Mouse (Mus musculus): ENCODE data around the gene Epha2. TPM values are rescaled to one million over a fixed set of nuclear protein-coding genes. Genes with fewer than 3 reads are reported as not detected.
A peak's percentile ranks its signal among the peaks of the same experiment; 100 is the strongest.

Epha2 gene
- total RNA-seq, 1 experiment from 2014 or later: not detected

DNA sequence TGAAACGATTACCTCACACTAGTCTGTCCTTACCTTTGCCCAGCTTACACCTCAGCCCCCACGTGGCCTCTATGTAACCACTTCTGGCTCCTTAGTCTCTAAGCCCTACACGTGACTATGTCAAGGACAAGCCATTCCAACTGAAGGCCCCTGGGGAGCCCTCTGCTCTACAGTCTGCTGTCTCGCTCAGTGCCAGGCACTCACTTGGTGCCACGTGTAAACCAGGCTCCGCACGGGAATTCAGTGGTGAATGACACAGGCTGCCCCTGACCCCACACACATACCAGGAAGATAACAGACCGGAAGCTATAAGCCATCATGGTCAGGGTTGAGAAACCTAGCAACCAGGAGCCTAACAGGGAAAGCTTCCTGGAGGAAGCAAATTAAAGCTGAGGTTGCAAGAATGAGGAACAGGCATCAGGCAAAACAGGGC, 46.3 kb downstream of the Epha2 start:
- no peak for ATAC-seq (replicated peaks; ENCODE audit: insufficient number of reproducible peaks, low FRiP score, low TSS enrichment, poor library complexity, severe bottlenecking)

GRCm38 (mm10) chr4:141348616-141349015, 47.6 kb downstream of the Epha2 start:
- no peak for ATAC-seq (replicated peaks; ENCODE audit: insufficient number of reproducible peaks, low FRiP score, low TSS enrichment, poor library complexity, severe bottlenecking)

- no peak for ATAC-seq (replicated peaks; ENCODE audit: insufficient number of reproducible peaks, low FRiP score, low TSS enrichment, poor library complexity, severe bottlenecking)
Measured at GRCm38 (mm10) chr4:141350015-141350414, 49.0 kb downstream of the Epha2 start.

DNA sequence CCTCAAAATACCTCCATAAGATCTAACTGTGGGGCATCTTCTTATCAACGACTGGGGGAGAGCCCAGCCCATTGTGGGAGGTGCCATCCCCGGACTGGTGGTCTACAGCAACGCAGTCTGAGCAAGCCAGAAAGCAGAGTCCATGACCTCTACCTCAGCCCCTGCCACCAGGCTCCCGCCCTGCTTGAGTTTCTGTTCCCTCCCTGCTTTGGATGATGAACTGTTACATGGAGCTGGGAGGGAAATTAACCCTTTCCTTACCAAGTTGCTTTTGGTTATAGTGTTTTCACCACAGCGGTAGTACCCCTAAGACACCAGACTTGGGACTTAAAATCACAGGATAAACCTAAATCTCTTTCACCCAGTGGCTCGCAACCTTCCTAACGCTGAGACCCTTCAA, 50.9 kb downstream of the Epha2 start:
- ATAC-seq (replicated peaks; ENCODE audit: insufficient number of reproducible peaks, low FRiP score, low TSS enrichment, poor library complexity, severe bottlenecking): no peak

GRCm38 (mm10) chr4:141352986-141353385, 51.9 kb downstream of the Epha2 start:
- no peak for ATAC-seq (replicated peaks; ENCODE audit: insufficient number of reproducible peaks, low FRiP score, low TSS enrichment, poor library complexity, severe bottlenecking)

GRCm38 (mm10) chr4:141353868-141354267, 52.8 kb downstream of the Epha2 start:
- ATAC-seq (replicated peaks; ENCODE audit: insufficient number of reproducible peaks, low FRiP score, low TSS enrichment, poor library complexity, severe bottlenecking): no peak

DNA sequence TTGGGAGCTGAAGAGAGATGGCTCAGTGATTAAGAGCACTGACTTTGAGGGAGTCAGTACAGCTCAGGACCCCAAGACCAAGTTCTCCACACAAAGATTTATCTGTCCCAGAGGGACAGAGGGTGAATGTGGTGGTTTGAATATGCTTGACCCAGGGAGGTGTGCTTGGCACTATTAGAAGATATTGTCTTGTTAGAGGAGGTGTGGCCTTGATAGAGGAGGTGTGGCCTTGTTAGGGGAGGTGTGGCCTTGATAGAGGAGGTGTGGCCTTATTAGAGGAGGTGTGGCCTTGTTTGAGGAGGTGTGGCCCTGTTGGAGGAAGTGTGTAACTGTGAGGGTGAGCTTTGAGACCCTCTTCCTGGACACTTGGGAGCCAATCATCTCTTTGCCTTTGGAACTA, 56.8 kb downstream of the Epha2 start:
- ATAC-seq (replicated peaks; ENCODE audit: insufficient number of reproducible peaks, low FRiP score, low TSS enrichment, poor library complexity, severe bottlenecking): no peak

DNA sequence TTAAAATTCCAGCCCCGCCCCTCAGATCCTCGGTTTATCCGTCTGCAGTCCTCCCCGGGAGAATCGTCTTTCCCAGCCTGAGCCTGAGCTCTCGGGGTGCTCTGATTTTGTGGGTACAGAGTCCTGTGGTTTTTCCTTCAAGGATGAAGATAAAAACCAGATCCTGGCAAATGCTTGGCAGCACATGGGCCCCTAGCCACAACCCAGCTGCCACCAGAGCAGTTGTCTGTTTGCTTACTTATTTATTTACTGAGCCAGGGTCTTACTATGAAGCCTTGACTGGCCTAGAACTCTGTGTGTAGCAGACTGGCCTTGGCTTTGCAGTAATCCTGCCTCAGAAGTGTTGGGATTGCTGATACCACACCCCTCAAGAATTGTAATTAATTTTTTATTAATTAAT, 58.2 kb downstream of the Epha2 start:
- no peak for ATAC-seq (replicated peaks; ENCODE audit: insufficient number of reproducible peaks, low FRiP score, low TSS enrichment, poor library complexity, severe bottlenecking)

DNA sequence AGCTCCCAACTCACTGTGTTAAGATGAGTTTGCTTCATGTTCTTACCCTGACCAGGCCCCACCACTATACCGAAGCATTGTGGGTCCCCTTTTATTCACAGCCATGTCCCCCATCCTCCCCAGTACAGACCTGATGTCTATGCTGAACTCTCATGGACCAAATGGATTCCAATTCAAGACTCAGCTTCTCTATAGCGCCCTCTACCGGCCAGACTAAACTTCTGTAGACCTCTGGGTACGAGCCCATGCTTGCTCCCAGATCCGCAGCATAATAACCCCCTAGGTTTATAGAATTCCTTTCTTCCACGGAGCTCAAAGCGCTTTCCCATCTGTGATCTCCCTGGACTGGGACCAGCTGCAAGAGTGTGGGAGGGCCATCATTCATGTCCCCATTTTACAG, 59.8 kb downstream of the Epha2 start:
- ATAC-seq (replicated peaks; ENCODE audit: insufficient number of reproducible peaks, low FRiP score, low TSS enrichment, poor library complexity, severe bottlenecking): no peak

DNA sequence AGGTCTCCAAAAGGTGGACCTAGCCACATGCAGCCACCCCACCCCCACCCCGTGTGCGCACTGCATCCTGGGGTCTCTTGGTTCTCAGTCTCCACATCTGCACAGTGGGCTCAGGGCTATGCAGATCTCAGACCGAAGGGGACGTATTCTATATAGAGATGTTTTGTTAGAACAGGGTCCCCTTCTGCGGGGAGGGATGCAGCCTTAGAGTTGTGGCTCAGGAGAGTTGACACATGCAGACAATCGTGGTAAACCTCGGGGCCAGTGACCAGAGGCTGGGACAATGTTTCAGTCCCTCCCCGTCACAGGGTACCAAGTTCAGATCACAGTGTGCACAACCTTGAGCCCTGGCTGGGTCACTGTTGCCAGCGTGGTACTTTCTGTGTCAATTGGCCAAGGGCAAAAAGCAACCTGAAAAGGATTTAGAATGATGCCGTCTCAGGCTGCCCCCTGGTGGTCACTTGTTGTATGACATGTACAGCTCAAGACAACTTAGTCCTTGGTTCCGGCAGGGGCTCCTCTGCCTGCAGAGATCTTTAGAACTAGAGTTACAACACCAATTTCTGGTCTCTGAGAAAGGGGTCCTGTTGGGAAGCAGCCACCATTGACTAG, 62.0 kb downstream of the Epha2 start:
- peak; percentile 51 for ATAC-seq (replicated peaks; ENCODE audit: insufficient number of reproducible peaks, low FRiP score, low TSS enrichment, poor library complexity, severe bottlenecking)

DNA sequence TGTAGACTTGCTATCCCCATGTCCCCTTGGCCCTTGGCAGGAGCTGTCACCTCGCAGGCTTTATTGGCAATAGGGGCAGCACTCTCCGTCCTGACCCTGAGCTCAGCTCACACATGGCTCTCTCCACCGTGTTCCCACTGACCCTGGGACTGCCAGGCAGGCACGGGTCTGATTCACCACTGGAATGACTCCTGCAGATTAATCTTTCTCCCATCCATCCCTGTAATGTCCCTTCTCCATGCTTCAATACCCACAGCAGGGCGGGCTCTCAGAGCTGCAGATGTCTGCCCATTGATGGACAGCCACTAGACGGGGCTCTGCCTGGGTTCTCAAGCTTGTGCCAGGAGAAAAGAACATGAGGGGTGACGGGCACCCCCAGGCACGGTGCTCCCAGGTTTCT, 64.1 kb downstream of the Epha2 start:
- ATAC-seq (replicated peaks; ENCODE audit: insufficient number of reproducible peaks, low FRiP score, low TSS enrichment, poor library complexity, severe bottlenecking): no peak

DNA sequence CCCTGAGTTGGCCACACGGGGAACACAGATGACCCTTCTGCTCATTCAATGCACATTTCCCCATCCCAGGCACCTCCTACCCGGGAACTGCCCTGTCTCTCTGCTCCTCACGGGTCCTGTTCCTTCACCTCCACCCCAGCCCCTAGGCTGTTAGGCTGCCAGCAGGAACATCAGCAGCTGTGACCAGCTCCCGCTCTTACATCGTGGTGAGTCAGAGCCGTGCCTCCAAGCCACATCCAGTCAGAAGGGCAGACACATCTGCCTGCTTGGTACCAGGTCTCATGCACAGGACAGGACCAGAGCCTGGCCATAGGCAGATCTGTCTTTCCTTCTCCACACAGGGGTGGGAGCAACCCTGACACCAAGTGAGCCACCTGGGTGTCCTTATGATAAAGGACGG, 64.8 kb downstream of the Epha2 start:
- no peak for ATAC-seq (replicated peaks; ENCODE audit: insufficient number of reproducible peaks, low FRiP score, low TSS enrichment, poor library complexity, severe bottlenecking)

GRCm38 (mm10) chr4:141367997-141368791, 67.2 kb downstream of the Epha2 start, which contains the start of gene Fam131c:
TSS of gene Fam131c (plus strand) at chr4:141368220.
- ATAC-seq (replicated peaks; ENCODE audit: insufficient number of reproducible peaks, low FRiP score, low TSS enrichment, poor library complexity, severe bottlenecking): no peak

DNA sequence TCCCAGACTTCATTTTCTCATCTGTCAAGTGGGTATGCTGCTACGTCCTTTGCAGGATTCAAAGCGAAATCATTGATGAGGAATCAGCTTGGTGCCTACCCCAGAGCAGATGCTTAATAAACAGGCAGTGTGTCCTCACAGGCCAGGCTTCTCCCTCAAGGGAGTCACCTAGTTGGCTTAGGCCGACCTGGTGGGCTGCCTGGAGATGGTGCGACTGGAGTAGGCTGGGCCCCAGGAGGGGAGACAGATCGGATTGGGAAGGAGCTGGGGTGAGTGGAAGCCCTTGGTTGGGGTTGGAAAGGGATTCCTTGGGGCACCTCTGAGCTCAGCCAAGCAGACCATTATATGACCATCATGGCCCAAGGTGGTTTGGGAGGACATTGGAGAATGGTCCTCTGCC, 71.4 kb downstream of the Epha2 start:
- ATAC-seq (replicated peaks; ENCODE audit: insufficient number of reproducible peaks, low FRiP score, low TSS enrichment, poor library complexity, severe bottlenecking): no peak

Other genes with a start within 250 kb of the Epha2 start
- 4.8 to 12.1 TPM (median 8.5 TPM) in 3 replicates for gene Crocc, start 240.7 kb upstream of the Epha2 start, total RNA-seq (2017)
- gene Necap2, start 222.9 kb upstream of the Epha2 start, total RNA-seq (2017): 103 to 149 TPM (median 111 TPM) in 3 replicates
- gene Spata21, start 212.9 kb upstream of the Epha2 start, total RNA-seq (2017): not detected in 3 replicates
- gene Szrd1, start 161.5 kb upstream of the Epha2 start, total RNA-seq (2017): 35.3 to 47.0 TPM (median 43.5 TPM) in 3 replicates
- 5.0 to 11.5 TPM (median 5.5 TPM) in 3 replicates for gene Fbxo42, start 153.3 kb upstream of the Epha2 start, total RNA-seq (2017)
- gene Rsg1, start 87.3 kb upstream of the Epha2 start, total RNA-seq (2017): 0.38 to 2.7 TPM in 2 of 3 replicates, not detected in the other
- gene Arhgef19, start 61.7 kb upstream of the Epha2 start, total RNA-seq (2017): not detected in 3 replicates
- gene Fam131c, start 67.0 kb downstream of the Epha2 start, total RNA-seq (2017): not detected in 3 replicates
- not detected in 3 replicates for gene Clcnka, start 97.5 kb downstream of the Epha2 start, total RNA-seq (2017)
- gene Clcnkb, start 114.8 kb downstream of the Epha2 start, total RNA-seq (2017): not detected in 3 replicates
- gene Hspb7, start 119.5 kb downstream of the Epha2 start, total RNA-seq (2017): 0.64 TPM in 1 of 3 replicates, not detected in the others
- gene Srarp, start 134.9 kb downstream of the Epha2 start, total RNA-seq (2017): not detected in 3 replicates
- gene Zbtb17, start 143.4 kb downstream of the Epha2 start, total RNA-seq (2017): 21.7 to 33.8 TPM (median 27.3 TPM) in 3 replicates
- gene Spen, start 237.4 kb downstream of the Epha2 start, total RNA-seq (2017): 39.8 to 81.5 TPM (median 48.1 TPM) in 3 replicates